Mouse (Mus musculus): ENCODE measurements around the gene 4930470P17Rik.

Gene 4930470P17Rik

DNA sequence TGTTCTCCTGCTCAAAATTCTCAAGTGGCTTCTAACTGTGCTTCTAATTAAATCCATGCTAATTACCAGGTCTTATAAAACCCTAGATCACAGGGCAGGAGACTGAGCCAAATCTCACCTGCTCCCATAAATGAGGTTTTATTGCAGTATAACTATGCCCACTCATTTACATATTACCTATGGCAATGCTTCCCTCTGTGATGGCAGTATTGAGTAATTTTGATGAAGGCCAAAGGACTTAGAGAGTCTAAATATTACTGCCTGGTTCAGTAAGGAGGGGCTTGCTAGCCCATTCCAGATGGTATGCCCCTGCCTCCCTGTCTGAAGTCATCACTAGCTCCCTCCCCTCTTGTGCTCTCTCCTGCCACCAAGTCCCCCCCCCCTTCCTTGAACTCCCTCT, 66.0 kb downstream of the 4930470P17Rik start:
- in situ Hi-C loops (cut with MboI; ENCODE audit: low pct_unique_long_range_greater_than_20kb in 1 of 2, low sequenced_read_pairs in 2 of 2, unreplicated experiment in 1 of 2): no loop called here

DNA sequence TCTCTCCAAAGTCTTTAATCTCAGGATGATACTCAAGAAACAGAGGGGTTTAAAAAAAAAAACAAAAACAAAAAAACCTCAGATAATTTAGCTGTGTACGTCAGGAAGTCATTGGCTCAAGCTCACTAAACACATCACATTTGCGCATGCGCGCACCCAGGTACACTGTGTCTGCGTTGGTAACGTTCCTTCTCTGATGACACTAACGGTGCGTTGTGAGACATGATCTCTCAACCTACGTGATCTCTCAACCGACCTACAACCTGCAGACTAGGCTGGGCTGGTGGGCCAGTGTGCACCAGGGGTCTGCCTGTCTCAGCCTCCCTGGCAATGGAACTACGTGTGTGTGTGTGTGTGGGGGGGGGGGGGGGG, 67.0 kb downstream of the 4930470P17Rik start:
- in situ Hi-C loops (cut with MboI; ENCODE audit: low pct_unique_long_range_greater_than_20kb in 1 of 2, low sequenced_read_pairs in 2 of 2, unreplicated experiment in 1 of 2): no loop called here

DNA sequence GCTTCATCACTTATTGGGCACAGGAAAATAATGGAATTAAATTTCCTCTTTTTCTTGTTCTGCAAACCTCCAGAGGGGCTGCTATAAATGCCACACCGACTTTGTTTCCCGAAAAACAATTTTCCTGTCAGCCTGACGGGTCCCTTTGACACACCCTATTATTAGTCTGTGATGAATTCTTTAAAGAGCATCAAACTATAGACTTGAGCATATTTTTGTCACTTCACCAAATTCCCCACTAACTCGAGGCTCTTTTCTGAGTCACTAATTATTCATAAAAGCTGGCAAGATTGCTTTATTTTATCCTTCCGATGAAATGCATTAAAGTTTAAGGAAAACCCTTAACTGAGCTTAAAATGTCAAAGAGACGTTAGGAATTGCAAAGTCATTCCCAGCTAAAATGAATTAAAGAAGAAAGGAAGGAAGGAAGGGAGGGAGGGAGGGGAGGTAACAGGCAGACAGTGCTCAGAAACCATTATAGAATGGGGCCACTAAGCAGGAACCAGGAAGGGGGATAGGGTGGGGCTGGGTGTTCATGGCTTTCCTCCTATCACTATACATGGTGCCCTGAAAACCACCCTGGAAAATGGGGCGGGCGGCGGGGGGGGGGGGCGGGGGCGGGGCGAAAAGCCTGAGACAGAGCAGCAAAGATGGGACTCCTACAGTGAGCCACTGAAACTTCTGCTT, 67.6 kb downstream of the 4930470P17Rik start:
- in situ Hi-C loops (cut with MboI; ENCODE audit: low pct_unique_long_range_greater_than_20kb in 1 of 2, low sequenced_read_pairs in 2 of 2, unreplicated experiment in 1 of 2): no loop called here

DNA sequence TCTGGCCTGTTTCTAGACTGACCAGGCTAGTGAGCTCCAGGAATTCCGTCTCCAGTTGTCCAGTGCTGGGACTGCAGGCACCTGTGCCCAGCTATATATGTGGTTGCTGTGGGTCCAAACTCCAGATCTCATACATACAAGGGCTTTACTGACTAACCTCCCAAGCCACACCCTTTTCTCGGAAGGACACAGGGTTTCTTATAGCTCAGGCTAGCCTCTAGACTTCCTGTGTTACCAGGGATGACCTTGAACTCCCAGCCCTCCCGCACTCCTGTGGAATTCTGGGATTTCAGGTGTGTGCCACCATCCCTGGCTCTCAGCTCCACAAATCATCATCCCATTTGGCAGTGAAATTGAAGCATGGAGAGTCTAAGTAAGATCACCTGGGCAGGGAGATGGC, 71.6 kb downstream of the 4930470P17Rik start:
- in situ Hi-C loops (cut with MboI; ENCODE audit: low pct_unique_long_range_greater_than_20kb in 1 of 2, low sequenced_read_pairs in 2 of 2, unreplicated experiment in 1 of 2): no loop called here

DNA sequence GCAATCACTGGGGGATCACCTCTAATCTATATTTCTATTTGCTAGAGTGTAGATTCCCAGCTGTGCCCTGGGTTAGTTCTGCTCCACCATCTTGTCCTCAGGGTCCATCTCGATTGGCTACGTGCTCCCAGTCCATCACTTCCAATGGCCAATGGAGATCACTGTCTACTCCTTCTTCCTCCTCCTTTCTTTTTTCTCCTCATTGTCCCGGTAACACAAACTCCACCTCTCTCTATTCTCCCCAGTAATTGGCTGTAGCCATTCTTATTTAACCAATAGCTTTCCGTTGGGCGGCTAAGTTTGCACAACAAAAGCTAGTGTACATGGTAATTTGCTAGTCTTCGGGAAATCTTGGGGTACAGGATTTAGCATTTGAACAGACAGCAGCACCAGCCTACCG, 72.1 kb downstream of the 4930470P17Rik start:
- in situ Hi-C loops (cut with MboI; ENCODE audit: low pct_unique_long_range_greater_than_20kb in 1 of 2, low sequenced_read_pairs in 2 of 2, unreplicated experiment in 1 of 2): loop anchor here in 1 of 2 experiments (10.0 kb wide), 1 partner anchor 145 kb away; no protein-coding TSS in a partner anchor
